Mouse (Mus musculus) stomach, embryonic 14.5 days (tissue): Measurements from ENCODE around the gene Pcp4l1. TPM values are rescaled to one million over a fixed set of nuclear protein-coding genes. Genes with fewer than 3 reads are reported as not detected.
A peak's percentile ranks its signal among the peaks of the same experiment; 100 is the strongest.

Source experiments
- ATAC-seq: fragments of 200-750 bp; cut with Nextera tagmentation; 2 replicates; pipeline ENCODE4 v1.8.0; 2017; ENCODE audit warnings: low read depth, moderate TSS enrichment; ENCODE audit not compliant: insufficient number of reproducible peaks, insufficient read depth, low FRiP score
- H3K27ac ChIP-seq: fragments of 300-500 bp; sonication (generic); 2 replicates; pipeline ENCODE4 v1.5.1; 2014; ENCODE audit warnings: mild to moderate bottlenecking, low read length, moderate library complexity, mixed read lengths
- H3K27me3 ChIP-seq: fragments of 300-500 bp; sonication (generic); 2 replicates; pipeline ENCODE4 v1.6.1; 2014; ENCODE audit warnings: low read length, control low read depth, mixed read lengths; ENCODE audit not compliant: control insufficient read depth, insufficient read depth
- H3K36me3 ChIP-seq: fragments of 300-500 bp; sonication (generic); 2 replicates; pipeline ENCODE4 v1.6.1; 2014; ENCODE audit warnings: mild to moderate bottlenecking, control low read depth, low read length, moderate library complexity, mixed read lengths; ENCODE audit not compliant: control insufficient read depth, insufficient read depth
- H3K4me1 ChIP-seq: fragments of 300-500 bp; sonication (generic); 2 replicates; pipeline ENCODE4 v1.6.1; 2014; ENCODE audit warnings: low read length, control low read depth, mixed read lengths; ENCODE audit not compliant: control insufficient read depth, insufficient read depth
- H3K4me2 ChIP-seq: fragments of 300-500 bp; sonication (generic); replicated peaks from 2 replicates; pipeline ENCODE4 v1.6.1; 2014; ENCODE audit warnings: low read depth, low read length, control low read depth
- H3K4me3 ChIP-seq: fragments of 300-500 bp; sonication (generic); 2 replicates; pipeline ENCODE4 v1.5.1; 2014; ENCODE audit warnings: low read depth, low read length, control low read depth
- H3K9ac ChIP-seq: fragments of 300-500 bp; sonication (generic); replicated peaks from 2 replicates; pipeline ENCODE4 v1.6.1; 2014; ENCODE audit warnings: low read depth, mild to moderate bottlenecking, control low read depth, low read length, moderate library complexity, mixed read lengths
- H3K9me3 ChIP-seq: fragments of 300-500 bp; sonication (generic); 2 replicates; pipeline ENCODE4 v1.6.1; 2016; ENCODE audit warnings: low read depth, low read length, control low read depth; ENCODE audit not compliant: control insufficient read depth
- WGBS: fragments of 180-500 bp; shearing (Covaris S2); extraction: QIAGEN DNeasy Blood & Tissue Kit; methylation state at CpG from one replicate; pipeline ENCODE4 v1.1.7; 2014; 5-methylcytosine and 5-hydroxymethylcytosine counted together
- polyA plus RNA-seq: library from polyadenylated mRNA; unstranded; fragments of >200 nt; fragmentation: Nextera tagmentation; extraction: Ambion mirVana; gene quantifications from 2 replicates; pipeline ENCODE4 v1.2.1, GENCODE M21; 2014

The Pcp4l1 gene
- polyA plus RNA-seq, 1 experiment from 2014 or later = 39.6 TPM

- 87% methylated on average over 4 of the region's 4 CpGs for WGBS
- Histone ChIP-seq H3K36me3 (peaks cover 61% of the 10 kb centered on the region), H3K9me3 (no peaks in the 10 kb centered on the region), H3K4me2 (no peak overlapping the region), H3K4me3 (no peak overlapping the region), H3K27me3 (no peaks in the 10 kb centered on the region), H3K27ac (no peak overlapping the region), H3K9ac (no peak overlapping the region), H3K4me1 (no peaks in the 10 kb centered on the region)
- ATAC-seq = no peak
Measured at GRCm38 (mm10) chr1:171234538-171234937, 38.5 kb upstream of the Pcp4l1 start.

DNA sequence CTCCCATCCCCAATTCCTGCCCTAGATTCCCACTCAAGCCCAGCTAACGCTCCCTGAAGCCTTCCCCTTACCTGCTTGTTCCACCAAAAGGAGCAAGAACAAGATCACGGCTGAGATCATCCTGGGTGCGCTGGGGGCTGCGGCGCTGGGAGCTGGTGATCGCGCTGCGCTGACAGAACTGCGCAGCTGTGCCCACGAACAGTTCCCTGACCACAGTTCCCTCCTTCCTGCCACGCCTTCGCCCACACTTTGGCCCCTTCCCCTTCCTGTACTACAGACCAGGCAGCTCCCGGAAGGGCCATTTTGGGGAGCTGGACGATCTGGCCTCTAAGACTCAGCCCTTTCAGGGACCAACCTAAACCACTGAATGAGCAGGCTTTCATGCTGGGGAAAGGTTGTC lies 38.1 kb upstream of the Pcp4l1 start, which contains the start of gene Fcer1g:
Gene Fcer1g, minus strand, starts transcription at position 240 of the 400 bp plus-strand sequence.
- H3K4me1 ChIP-seq = no peaks in the 10 kb centered on the region
- H3K4me2 ChIP-seq = no peak within 1 kb of the TSS
- no peak for ATAC-seq
- H3K9me3 ChIP-seq = no peaks in the 10 kb centered on the region
- H3K27ac ChIP-seq = no peak within 1 kb of the TSS; the same call in 1 of the 2 replicates
- no peak within 1 kb of the TSS for H3K4me3 ChIP-seq
- H3K36me3 ChIP-seq = peaks cover 57% of the 10 kb centered on the region
- no peaks in the 10 kb centered on the region for H3K27me3 ChIP-seq
- 89% methylated on average over 14 of the region's 14 CpGs for WGBS
- H3K9ac ChIP-seq = no peak within 1 kb of the TSS

- Histone ChIP-seq H3K27me3 (no peaks in the 10 kb centered on the region), H3K36me3 (peaks cover 46% of the 10 kb centered on the region), H3K4me1 (no peaks in the 10 kb centered on the region), H3K27ac (no peak overlapping the region; the same call in 1 of the 2 replicates), H3K4me3 (no peak overlapping the region), H3K9ac (no peak overlapping the region), H3K9me3 (no peaks in the 10 kb centered on the region), H3K4me2 (no peak overlapping the region)
- WGBS = 85% methylated on average over 12 of the region's 12 CpGs
- no peak for ATAC-seq
Measured at GRCm38 (mm10) chr1:171232800-171233730, 37.0 kb upstream of the Pcp4l1 start.

GRCm38 (mm10) chr1:171232348-171232747 lies 36.3 kb upstream of the Pcp4l1 start:
- no peaks in the 10 kb centered on the region for H3K4me1 ChIP-seq
- WGBS = 83% methylated on average over 5 of the region's 5 CpGs
- no peaks in the 10 kb centered on the region for H3K27me3 ChIP-seq
- ATAC-seq = no peak
- no peak overlapping the region for H3K4me2 ChIP-seq
- no peak overlapping the region for H3K4me3 ChIP-seq
- no peaks in the 10 kb centered on the region for H3K9me3 ChIP-seq
- H3K9ac ChIP-seq = no peak overlapping the region
- 0 out of 2 replicates have a peak overlapping the region, but pooled peaks have one; percentile 6 for H3K27ac ChIP-seq
- H3K36me3 ChIP-seq = peaks cover 39% of the 10 kb centered on the region

- H3K27ac ChIP-seq = no peak overlapping the region
- WGBS = 80% methylated on average over 4 of the region's 4 CpGs
- H3K9me3 ChIP-seq = no peaks in the 10 kb centered on the region
- ATAC-seq = no peak
- H3K4me3 ChIP-seq = no peak overlapping the region
- H3K4me1 ChIP-seq = no peaks in the 10 kb centered on the region
- no peak overlapping the region for H3K9ac ChIP-seq
- H3K36me3 ChIP-seq = peaks cover 34% of the 10 kb centered on the region
- no peak overlapping the region for H3K4me2 ChIP-seq
- H3K27me3 ChIP-seq = no peaks in the 10 kb centered on the region
Measured at GRCm38 (mm10) chr1:171231844-171232243, 35.8 kb upstream of the Pcp4l1 start.

GRCm38 (mm10) chr1:171230215-171230614 lies 34.1 kb upstream of the Pcp4l1 start:
- Histone ChIP-seq H3K27ac (no peak overlapping the region), H3K4me2 (no peak overlapping the region), H3K9me3 (no peaks in the 10 kb centered on the region), H3K9ac (no peak overlapping the region), H3K36me3 (peaks cover 20% of the 10 kb centered on the region), H3K4me1 (no peaks in the 10 kb centered on the region), H3K4me3 (no peak overlapping the region), H3K27me3 (no peaks in the 10 kb centered on the region)
- WGBS = 81% methylated on average over 3 of the region's 3 CpGs
- no peak for ATAC-seq

DNA sequence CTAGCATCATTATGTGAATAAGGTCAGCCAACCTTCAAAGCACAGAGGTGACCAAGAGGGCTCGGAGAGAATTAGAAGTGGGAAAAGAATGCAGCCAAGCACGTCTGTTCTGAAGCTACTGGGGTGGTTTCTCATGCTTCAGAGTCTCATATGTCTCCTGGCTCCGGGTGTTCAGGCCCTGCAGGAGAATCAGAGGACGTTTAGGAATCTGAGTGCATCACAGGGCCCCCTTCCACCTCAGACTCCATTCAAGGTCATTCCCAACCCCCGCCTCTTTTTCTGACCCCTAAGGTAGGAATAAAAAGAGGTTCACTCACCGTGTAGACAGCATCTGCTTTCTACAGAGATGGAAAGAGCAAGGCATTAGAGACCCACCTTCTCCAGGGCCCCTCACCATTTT lies 33.7 kb upstream of the Pcp4l1 start:
- 51% methylated on average over 6 of the region's 6 CpGs for WGBS
- no peak overlapping the region for H3K27ac ChIP-seq
- H3K4me2 ChIP-seq = no peak overlapping the region
- no peaks in the 10 kb centered on the region for H3K4me1 ChIP-seq
- no peak overlapping the region for H3K4me3 ChIP-seq
- H3K9ac ChIP-seq = no peak overlapping the region
- peaks cover 15% of the 10 kb centered on the region for H3K36me3 ChIP-seq
- H3K9me3 ChIP-seq = no peaks in the 10 kb centered on the region
- no peak for ATAC-seq
- no peaks in the 10 kb centered on the region for H3K27me3 ChIP-seq

DNA sequence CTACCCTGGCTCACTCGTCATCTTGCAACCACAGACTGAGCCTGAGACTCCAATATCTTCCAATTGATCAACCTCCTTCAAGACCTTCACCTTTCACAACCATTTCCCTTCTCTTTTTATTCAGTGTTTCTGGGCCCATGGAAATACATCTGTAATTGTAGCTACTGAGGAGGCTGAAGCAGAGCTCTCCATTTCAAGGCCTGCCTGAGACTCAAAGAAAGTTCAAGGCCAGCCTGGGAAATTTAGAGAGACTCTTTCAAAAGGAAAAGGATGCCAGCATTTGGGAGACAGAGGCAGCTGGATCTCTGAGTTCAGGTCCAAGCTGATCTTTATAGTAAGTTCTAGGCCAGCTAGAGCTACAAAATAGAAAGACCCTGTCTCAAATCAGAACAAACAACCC lies 31.8 kb upstream of the Pcp4l1 start:
- no peak for ATAC-seq
- H3K4me1 ChIP-seq = no peaks in the 10 kb centered on the region
- H3K4me3 ChIP-seq = no peak overlapping the region
- 79% methylated on average over 1 of the region's 1 CpGs for WGBS
- H3K36me3 ChIP-seq = no peaks in the 10 kb centered on the region
- no peak overlapping the region for H3K9ac ChIP-seq
- H3K9me3 ChIP-seq = no peaks in the 10 kb centered on the region
- H3K27ac ChIP-seq = no peak overlapping the region
- H3K27me3 ChIP-seq = no peaks in the 10 kb centered on the region
- H3K4me2 ChIP-seq = no peak overlapping the region
